Mouse (Mus musculus) kidney, adult 2 months (tissue): Measurements from ENCODE around the gene March2. TPM values are rescaled to one million over a fixed set of nuclear protein-coding genes. Genes with fewer than 3 reads are reported as not detected.

Experiments
- DNase-seq: peaks from one replicate; pipeline ENCODE4 v3.0.0; 2021
- H3K27ac ChIP-seq: fragments of 200-500 bp; 2 replicates; pipeline ENCODE4 v1.5.1; 2012; ENCODE audit warnings: low read depth, low read length, control low read depth, inconsistent platforms; ENCODE audit not compliant: insufficient read depth
- H3K27me3 ChIP-seq: fragments of 200-500 bp; replicated peaks from 2 replicates; pipeline ENCODE4 v1.6.1; 2012; ENCODE audit warnings: mild to moderate bottlenecking, moderate library complexity, low read length, inconsistent platforms; ENCODE audit not compliant: control insufficient read depth, insufficient read depth
- H3K36me3 ChIP-seq: fragments of 200-500 bp; 2 replicates; pipeline ENCODE4 v1.6.1; 2012; ENCODE audit warnings: mild to moderate bottlenecking, moderate library complexity, low read length, inconsistent platforms; ENCODE audit not compliant: control insufficient read depth, insufficient read depth
- H3K4me1 ChIP-seq: fragments of 200-500 bp; 2 replicates; pipeline ENCODE4 v1.6.1; 2011; ENCODE audit warnings: low read length; ENCODE audit not compliant: control insufficient read depth, insufficient read depth
- H3K4me3 ChIP-seq: fragments of 200-500 bp; 2 replicates; pipeline ENCODE4 v1.5.1; 2011; ENCODE audit warnings: mild to moderate bottlenecking, low read depth, low read length, control low read depth; ENCODE audit not compliant: insufficient read depth
- CTCF ChIP-seq: fragments of 200-500 bp; conservative IDR thresholded peaks from 2 replicates; pipeline ENCODE4 v1.5.1; 2011; ENCODE audit warnings: low read depth, mild to moderate bottlenecking, control low read depth, low read length, moderate library complexity, mixed read lengths; ENCODE audit not compliant: insufficient read depth, insufficient read length
- POLR2A ChIP-seq: fragments of 200-500 bp; IDR thresholded peaks from one replicate; pipeline ENCODE4 v1.6.1; 2011; ENCODE audit warnings: low read depth, low read length, control low read depth
- WGBS: fragments of 180-500 bp; shearing (Covaris S2); methylation state at CpG from one replicate; pipeline ENCODE4 v1.1.7; 2018; 5-methylcytosine and 5-hydroxymethylcytosine counted together
- polyA plus RNA-seq: library from polyadenylated mRNA; depleted of rRNA; stranded (reverse); fragments of >200 nt; gene quantifications from 2 replicates; pipeline ENCODE4 v1.2.3, GENCODE M21; 2012

March2 gene
- polyA plus RNA-seq, 1 experiment = 95.8 TPM

DNA sequence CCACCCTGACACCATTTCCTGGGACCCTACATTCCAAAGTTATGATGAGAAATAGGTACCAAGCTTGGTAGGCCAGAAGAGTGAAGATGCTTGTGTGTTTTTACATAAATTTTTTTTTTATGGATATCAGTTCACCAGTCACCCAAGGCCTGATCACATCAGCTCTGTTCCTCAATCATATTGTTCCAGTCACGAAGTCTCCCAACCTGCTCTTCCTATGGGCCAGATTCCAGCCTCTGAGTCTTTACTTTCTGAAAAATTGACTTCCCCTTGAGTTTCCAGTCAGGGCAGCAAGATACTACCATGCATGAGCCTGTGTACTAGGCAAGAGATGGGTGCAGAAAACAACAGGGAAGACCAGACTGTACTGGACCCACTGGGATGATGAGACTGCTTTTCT, 31.7 kb downstream of the March2 start, which contains the start of gene Hnrnpm:
Gene Hnrnpm, minus strand, starts transcription at position 101 of the 400 bp plus-strand sequence.
- Histone ChIP-seq H3K4me1 (peaks cover 19% of the 10 kb centered on the region), H3K27me3 (no peaks in the 10 kb centered on the region), H3K4me3 (no peak within 1 kb of the TSS), H3K36me3 (no peaks in the 10 kb centered on the region; the same call in 1 of the 2 replicates), H3K27ac (peak within 1 kb of the TSS; percentile 43; the same call in 1 of the 2 replicates)
- 93% methylated on average over 1 of the region's 1 CpGs for WGBS
- no peak for TF ChIP-seq CTCF
- TF ChIP-seq POLR2A = no peak
- DNase-seq = no peak

DNA sequence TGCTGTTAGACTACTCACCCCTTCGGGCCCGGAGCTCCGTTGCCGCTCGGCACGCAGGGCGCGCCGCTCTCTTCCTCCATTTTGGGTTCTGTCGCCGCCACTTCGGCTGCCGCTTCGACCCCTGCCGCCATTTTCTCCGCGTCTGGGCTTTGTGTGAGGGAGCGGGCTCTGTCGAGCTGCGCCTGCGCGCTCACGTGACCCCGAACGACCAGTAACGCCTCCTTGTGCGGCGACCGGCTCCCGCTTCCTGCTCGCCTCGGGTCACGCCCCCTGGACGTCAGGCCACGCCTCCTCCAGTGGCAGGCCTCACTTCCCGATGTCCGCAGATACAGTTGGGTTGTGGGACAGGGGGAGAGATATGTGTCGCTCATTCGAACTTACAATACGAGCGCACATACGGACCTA, 33.2 kb downstream of the March2 start:
- Histone ChIP-seq H3K4me1 (peaks cover 19% of the 10 kb centered on the region), H3K27me3 (no peaks in the 10 kb centered on the region), H3K27ac (peak overlapping the region; percentile 89), H3K36me3 (no peaks in the 10 kb centered on the region), H3K4me3 (peak overlapping the region; percentile 75)
- no peak for TF ChIP-seq CTCF
- TF ChIP-seq POLR2A = peak; percentile 86
- WGBS = under 1% methylated on average over 42 of the region's 42 CpGs
- peak; percentile 99 for DNase-seq

DNA sequence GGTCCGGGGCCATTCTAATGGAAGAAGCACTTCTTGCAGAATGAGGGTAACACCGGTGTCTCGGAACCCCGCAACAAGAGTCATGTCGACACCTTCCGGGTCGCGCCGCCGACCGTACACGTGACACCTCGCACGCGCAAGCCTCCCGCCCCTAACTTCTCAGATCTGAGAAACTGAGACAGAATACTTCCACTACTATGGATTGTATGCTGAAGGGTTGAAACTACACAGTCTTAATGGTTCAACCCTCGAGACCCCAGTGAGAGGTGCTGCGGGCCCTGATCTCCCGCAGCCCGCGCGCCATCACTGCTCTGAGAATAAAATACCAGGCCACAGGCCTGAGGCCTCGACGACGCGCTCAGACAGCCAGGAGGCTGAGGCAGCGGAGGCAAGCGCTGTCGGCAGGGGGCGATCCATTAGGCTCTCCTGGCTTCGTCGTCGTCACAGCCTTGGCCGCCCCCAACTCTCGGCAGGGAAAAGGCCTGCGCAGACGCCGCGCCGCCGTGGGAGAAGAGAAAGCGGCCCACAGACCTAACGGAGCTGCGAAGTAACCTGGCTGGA, 33.7 kb downstream of the March2 start:
- Histone ChIP-seq H3K4me1 (peaks cover 19% of the 10 kb centered on the region), H3K27me3 (no peaks in the 10 kb centered on the region), H3K27ac (peak overlapping the region; percentile 89), H3K36me3 (no peaks in the 10 kb centered on the region), H3K4me3 (peak overlapping the region; percentile 75)
- DNase-seq = peak; percentile 70
- TF ChIP-seq CTCF = peak; percentile 37
- TF ChIP-seq POLR2A = no peak
- WGBS = under 1% methylated on average over 44 of the region's 44 CpGs

DNA sequence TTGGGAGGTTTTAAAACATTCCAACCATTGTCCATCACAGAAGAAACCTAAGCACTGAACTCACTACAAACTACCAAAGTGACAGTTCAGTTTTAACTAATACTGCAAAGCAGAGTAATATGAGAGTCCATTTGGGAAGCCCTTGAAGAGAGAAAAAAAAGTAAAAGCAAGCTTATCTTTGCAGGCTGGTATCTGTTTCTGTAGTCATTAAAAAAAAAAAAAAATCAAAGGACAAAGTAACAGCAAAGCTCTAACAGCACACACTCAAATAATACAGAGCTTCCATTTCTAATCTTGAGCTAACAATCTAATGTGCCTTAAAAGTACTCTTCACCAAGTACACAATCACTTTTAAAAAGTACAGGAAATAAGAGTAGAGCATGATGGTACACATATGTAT, 36.7 kb downstream of the March2 start:
- Histone ChIP-seq H3K4me1 (peaks cover 22% of the 10 kb centered on the region), H3K36me3 (no peaks in the 10 kb centered on the region), H3K27ac (no peak overlapping the region), H3K4me3 (no peak overlapping the region), H3K27me3 (no peaks in the 10 kb centered on the region)
- no peak for DNase-seq
- TF ChIP-seq POLR2A (no peak), CTCF (no peak)

DNA sequence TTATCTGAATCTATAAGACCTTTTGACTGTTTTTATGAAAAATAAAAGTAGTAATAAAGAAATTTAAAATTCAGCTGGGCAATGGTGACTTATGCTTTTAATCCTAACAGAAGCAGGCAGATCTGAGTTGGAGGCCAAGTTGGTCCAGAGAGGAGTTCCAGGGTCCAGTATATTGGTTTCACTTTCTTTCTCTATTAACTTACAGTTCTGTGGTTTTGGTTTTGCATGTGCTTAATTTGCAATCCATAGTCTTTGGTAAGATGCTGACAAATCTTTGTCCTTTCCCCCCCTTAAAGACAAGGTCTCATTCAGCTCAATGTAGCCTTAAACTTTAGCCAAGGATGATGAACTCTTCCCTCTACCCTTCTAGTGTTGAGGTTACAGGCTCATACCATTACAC, 39.7 kb downstream of the March2 start:
- H3K4me1 ChIP-seq = peaks cover 18% of the 10 kb centered on the region
- no peak overlapping the region for H3K27ac ChIP-seq
- TF ChIP-seq CTCF (no peak), POLR2A (no peak)
- no peaks in the 10 kb centered on the region for H3K27me3 ChIP-seq
- H3K36me3 ChIP-seq = 0 out of 2 replicates have a peak, but pooled peaks cover 2% of the 10 kb centered on the region
- no peak overlapping the region for H3K4me3 ChIP-seq
- DNase-seq = no peak

DNA sequence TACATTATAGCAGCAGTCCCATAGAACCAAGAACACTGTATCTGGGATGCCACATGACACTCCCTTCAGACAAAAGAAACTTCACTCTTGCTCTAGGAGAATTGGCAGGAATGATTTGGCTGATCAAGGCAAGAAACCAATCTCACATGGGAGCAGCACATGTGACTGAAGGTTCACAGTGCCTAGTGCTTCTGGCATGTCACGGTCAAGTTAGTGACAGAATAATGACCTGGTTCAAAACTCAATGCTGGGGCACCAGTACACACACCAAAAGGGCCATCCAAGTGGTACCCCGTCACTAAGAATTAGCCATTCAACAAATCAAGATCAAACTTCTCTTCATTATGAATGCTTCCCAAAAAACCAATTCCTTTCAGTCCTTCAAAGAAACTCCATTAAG, 42.4 kb downstream of the March2 start:
- TF ChIP-seq CTCF (no peak), POLR2A (no peak)
- DNase-seq = peak; percentile 11
- Histone ChIP-seq H3K4me1 (peaks cover 8% of the 10 kb centered on the region), H3K4me3 (no peak overlapping the region), H3K27ac (no peak overlapping the region), H3K36me3 (0 out of 2 replicates have a peak, but pooled peaks cover 2% of the 10 kb centered on the region), H3K27me3 (no peaks in the 10 kb centered on the region)
- 69% methylated on average over 2 of the region's 2 CpGs for WGBS

DNA sequence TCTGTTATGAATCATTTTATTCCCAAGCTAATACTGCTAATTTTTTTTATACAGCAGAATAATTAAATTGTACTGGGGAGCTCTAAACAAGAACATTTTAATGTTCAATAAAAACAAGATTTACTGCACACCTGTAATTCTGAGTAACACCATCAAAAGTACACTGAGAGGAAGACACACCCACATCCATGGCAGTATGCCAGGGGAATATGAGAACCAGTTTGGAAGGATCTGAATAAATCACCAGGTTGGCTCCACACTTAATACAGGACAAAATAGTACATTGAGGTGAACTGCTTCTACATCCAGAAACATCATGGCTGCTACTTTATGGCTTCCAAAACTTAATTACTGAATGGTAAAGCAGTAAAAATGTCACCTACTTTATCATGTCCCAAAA, 43.0 kb downstream of the March2 start:
- peak; percentile 61 for DNase-seq
- Histone ChIP-seq H3K4me1 (peaks cover 8% of the 10 kb centered on the region), H3K27ac (no peak overlapping the region), H3K36me3 (0 out of 2 replicates have a peak, but pooled peaks cover 2% of the 10 kb centered on the region), H3K4me3 (no peak overlapping the region), H3K27me3 (no peaks in the 10 kb centered on the region)
- TF ChIP-seq POLR2A = no peak
- TF ChIP-seq CTCF = no peak
